Mouse (Mus musculus): ENCODE results near the gene Tef. TPM values are rescaled to one million over a fixed set of nuclear protein-coding genes. Genes with fewer than 3 reads are reported as not detected.

Tef gene
- polyA plus RNA-seq, 1 experiment from 2014 or later, result 38.6 TPM

DNA sequence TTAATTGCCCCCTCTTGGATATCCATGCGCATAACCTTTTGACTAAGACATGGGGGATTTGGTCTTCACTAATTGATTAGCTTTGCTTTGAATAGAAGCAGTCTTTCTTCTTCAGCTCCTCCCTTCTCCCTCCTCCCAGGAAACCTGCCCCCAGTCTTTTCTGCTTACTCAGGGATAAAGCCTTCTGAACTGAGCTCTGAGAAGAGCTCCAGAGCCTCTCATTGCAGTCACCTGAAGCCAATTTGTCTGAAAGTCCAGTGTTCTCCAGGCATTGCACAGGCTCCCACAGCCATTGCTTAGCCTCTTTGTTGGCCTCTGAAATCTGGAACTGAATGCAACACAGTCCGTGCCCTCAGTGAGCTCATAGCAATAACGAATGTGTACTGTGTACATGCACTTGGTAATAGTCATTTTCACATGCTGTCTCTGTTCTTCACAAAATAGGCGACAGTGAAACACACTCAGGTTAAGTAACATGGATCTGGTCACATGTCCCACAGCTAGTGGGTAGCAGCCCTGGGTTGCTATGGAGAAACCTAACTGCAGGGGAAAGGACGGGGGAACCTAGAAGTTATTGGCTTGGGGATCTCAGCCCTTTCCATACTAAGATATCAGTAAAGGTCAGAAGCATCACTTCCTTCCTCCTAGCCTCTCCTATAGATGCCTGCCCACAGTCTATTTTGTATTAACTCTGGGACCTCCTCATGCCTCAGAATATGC lies 11.9 kb downstream of the Tef start:
- no peak for ATAC-seq
- Histone ChIP-seq H3K9me3 (ENCODE audit: low read length) (no peaks in the 10 kb centered on the region), H3K4me2 (replicated peaks; ENCODE audit: low read depth, low read length) (no peak overlapping the region), H3K27ac (ENCODE audit: low read length) (no peak overlapping the region), H3K9ac (replicated peaks; ENCODE audit: low read depth) (no peak overlapping the region; the same call in 1 of the 2 replicates), H3K36me3 (ENCODE audit: insufficient read depth, low read length) (peaks cover 21% of the 10 kb centered on the region; the same call in 1 of the 2 replicates), H3K4me1 (ENCODE audit: insufficient read depth, low read depth, low read length) (peaks cover 10% of the 10 kb centered on the region), H3K27me3 (replicated peaks; ENCODE audit: insufficient read depth, low read length) (no peaks in the 10 kb centered on the region), H3K4me3 (ENCODE audit: low read depth, low read length) (no peak overlapping the region)
- no peak for DNase-seq (ENCODE audit: low spot score)
- TF ChIP-seq CTCF (IDR thresholded peaks at IDR 0.05), result no peak
- TF ChIP-seq EP300 (IDR thresholded peaks at IDR 0.05), result no peak
- WGBS, result 81% methylated on average over 5 of the region's 5 CpGs

DNA sequence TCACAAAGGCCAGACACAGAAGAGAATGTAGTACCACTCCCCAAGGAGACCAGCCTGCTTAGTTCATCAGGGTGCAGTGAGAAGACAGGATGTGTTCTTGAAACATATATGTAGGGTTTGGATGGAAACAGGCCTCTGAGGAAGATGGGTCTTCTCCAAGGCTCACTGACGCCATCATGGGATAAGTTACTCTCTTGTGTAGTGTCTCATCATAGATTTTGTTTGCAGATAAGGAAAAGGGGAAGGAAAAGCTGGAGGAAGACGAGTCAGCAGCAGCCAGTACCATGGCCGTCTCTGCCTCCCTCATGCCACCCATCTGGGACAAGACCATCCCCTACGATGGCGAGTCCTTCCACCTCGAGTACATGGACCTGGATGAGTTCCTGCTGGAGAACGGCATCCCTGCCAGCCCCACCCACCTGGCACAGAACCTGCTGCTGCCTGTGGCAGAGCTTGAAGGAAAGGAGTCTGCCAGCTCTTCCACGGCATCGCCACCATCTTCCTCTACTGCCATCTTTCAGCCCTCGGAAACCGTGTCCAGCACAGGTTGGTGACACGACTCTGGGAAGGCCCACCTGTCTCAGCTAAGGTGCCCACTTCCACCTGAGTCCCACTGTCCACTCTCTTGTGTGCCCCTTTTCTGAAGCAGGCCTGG lies 12.6 kb downstream of the Tef start:
- ATAC-seq (no peak), DNase-seq (ENCODE audit: low spot score) (no peak)
- no peak overlapping the region for H3K4me2 ChIP-seq (replicated peaks; ENCODE audit: low read depth, low read length)
- H3K9me3 ChIP-seq (ENCODE audit: low read length), result no peaks in the 10 kb centered on the region
- no peak overlapping the region for H3K4me3 ChIP-seq (ENCODE audit: low read depth, low read length)
- no peaks in the 10 kb centered on the region for H3K27me3 ChIP-seq (replicated peaks; ENCODE audit: insufficient read depth, low read length)
- 79% methylated on average over 12 of the region's 12 CpGs for WGBS
- no peak overlapping the region for H3K27ac ChIP-seq (ENCODE audit: low read length)
- peaks cover 21% of the 10 kb centered on the region; the same call in 1 of the 2 replicates for H3K36me3 ChIP-seq (ENCODE audit: insufficient read depth, low read length)
- TF ChIP-seq CTCF (IDR thresholded peaks at IDR 0.05) (no peak), EP300 (IDR thresholded peaks at IDR 0.05) (no peak)
- H3K9ac ChIP-seq (replicated peaks; ENCODE audit: low read depth), result no peak overlapping the region
- peaks cover 5% of the 10 kb centered on the region; the same call in 1 of the 2 replicates for H3K4me1 ChIP-seq (ENCODE audit: insufficient read depth, low read depth, low read length)

DNA sequence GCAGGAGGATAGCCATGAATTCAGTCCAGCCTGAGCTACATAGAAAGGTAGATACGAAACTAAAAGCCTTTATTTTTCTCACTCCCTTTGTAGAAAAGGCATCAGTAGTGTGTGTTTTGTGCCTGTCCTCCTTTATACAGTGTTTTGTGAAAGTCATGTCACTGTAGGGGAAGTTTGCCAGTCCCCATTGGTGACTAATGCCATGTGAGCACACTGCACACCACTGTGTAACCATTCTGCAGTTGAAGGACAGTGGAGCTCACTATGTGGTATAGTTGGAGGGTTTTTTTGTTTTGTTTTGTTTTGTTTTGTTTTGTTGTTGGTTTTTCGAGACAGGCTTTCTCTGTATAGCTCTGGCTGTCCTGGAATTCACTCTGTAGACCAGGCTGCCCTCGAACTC lies 16.2 kb downstream of the Tef start:
- H3K4me2 ChIP-seq (replicated peaks; ENCODE audit: low read depth, low read length), result no peak overlapping the region
- WGBS, result 85% methylated on average over 3 of the region's 3 CpGs
- H3K9ac ChIP-seq (replicated peaks; ENCODE audit: low read depth), result no peak overlapping the region
- ATAC-seq (no peak), DNase-seq (ENCODE audit: low spot score) (no peak)
- H3K27ac ChIP-seq (ENCODE audit: low read length), result no peak overlapping the region
- no peaks in the 10 kb centered on the region for H3K4me1 ChIP-seq (ENCODE audit: insufficient read depth, low read depth, low read length)
- H3K36me3 ChIP-seq (ENCODE audit: insufficient read depth, low read length), result peaks cover 24% of the 10 kb centered on the region; the same call in 1 of the 2 replicates
- no peaks in the 10 kb centered on the region for H3K9me3 ChIP-seq (ENCODE audit: low read length)
- TF ChIP-seq EP300 (IDR thresholded peaks at IDR 0.05), result no peak
- H3K4me3 ChIP-seq (ENCODE audit: low read depth, low read length), result no peak overlapping the region
- no peaks in the 10 kb centered on the region for H3K27me3 ChIP-seq (replicated peaks; ENCODE audit: insufficient read depth, low read length)

DNA sequence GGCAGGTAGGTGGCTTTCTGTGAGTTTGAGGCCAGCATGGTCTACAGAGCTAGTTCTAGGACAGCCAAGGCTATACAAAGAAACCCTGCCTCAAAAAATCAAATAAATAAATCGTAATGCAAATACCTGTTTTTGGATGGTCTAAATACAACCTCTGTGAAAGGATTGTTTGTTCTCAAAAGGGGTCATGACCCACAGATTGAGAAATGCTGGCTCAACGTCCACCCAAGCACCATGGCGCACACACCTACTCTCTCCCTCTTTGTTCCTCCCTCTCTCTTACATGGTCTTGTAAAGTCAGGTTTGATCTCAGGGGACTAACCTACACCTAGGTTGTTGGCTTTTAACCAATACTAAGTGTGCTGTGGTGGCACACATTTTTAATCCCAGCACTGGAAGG lies 20.4 kb downstream of the Tef start:
- DNase-seq (ENCODE audit: low spot score) (no peak), ATAC-seq (no peak)
- Histone ChIP-seq H3K4me1 (ENCODE audit: insufficient read depth, low read depth, low read length) (no peaks in the 10 kb centered on the region), H3K4me3 (ENCODE audit: low read depth, low read length) (no peak overlapping the region), H3K9me3 (ENCODE audit: low read length) (no peaks in the 10 kb centered on the region), H3K36me3 (ENCODE audit: insufficient read depth, low read length) (peaks cover 22% of the 10 kb centered on the region; the same call in 1 of the 2 replicates), H3K27me3 (replicated peaks; ENCODE audit: insufficient read depth, low read length) (no peaks in the 10 kb centered on the region), H3K4me2 (replicated peaks; ENCODE audit: low read depth, low read length) (no peak overlapping the region), H3K27ac (ENCODE audit: low read length) (no peak overlapping the region), H3K9ac (replicated peaks; ENCODE audit: low read depth) (no peak overlapping the region)
- WGBS, result 69% methylated on average over 3 of the region's 3 CpGs
- TF ChIP-seq EP300 (IDR thresholded peaks at IDR 0.05) (no peak), CTCF (IDR thresholded peaks at IDR 0.05) (no peak)

DNA sequence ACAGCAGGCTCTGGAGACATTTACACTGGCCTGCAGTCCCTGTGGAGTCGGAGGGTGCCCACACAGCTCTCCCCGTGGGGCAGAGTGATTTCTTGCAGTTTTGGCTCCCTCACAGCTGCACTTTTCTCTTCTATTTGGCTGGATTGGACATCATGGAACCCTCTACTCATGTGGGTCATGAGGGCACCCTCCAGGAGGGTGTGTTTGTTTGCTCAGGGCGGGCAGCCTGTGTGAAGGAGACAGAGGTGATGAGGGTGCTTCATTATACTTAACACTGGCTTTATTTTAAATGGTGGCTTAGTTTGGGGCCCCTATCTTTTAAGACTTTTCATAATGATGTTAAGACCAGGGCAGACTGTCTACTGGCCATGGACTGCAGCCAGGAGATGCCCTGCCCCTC lies 22.6 kb downstream of the Tef start:
- no peaks in the 10 kb centered on the region for H3K4me1 ChIP-seq (ENCODE audit: insufficient read depth, low read depth, low read length)
- no peaks in the 10 kb centered on the region for H3K27me3 ChIP-seq (replicated peaks; ENCODE audit: insufficient read depth, low read length)
- DNase-seq (ENCODE audit: low spot score), result no peak
- WGBS, result 48% methylated on average over 3 of the region's 3 CpGs
- no peak overlapping the region for H3K27ac ChIP-seq (ENCODE audit: low read length)
- ATAC-seq, result peak; percentile 57
- H3K4me3 ChIP-seq (ENCODE audit: low read depth, low read length), result no peak overlapping the region
- no peak overlapping the region for H3K9ac ChIP-seq (replicated peaks; ENCODE audit: low read depth)
- H3K4me2 ChIP-seq (replicated peaks; ENCODE audit: low read depth, low read length), result no peak overlapping the region
- H3K9me3 ChIP-seq (ENCODE audit: low read length), result no peaks in the 10 kb centered on the region
- TF ChIP-seq EP300 (IDR thresholded peaks at IDR 0.05) (0 out of 2 replicates have a peak, but pooled peaks have one; percentile 15), CTCF (IDR thresholded peaks at IDR 0.05) (no peak)
- H3K36me3 ChIP-seq (ENCODE audit: insufficient read depth, low read length), result peaks cover 22% of the 10 kb centered on the region; the same call in 1 of the 2 replicates

DNA sequence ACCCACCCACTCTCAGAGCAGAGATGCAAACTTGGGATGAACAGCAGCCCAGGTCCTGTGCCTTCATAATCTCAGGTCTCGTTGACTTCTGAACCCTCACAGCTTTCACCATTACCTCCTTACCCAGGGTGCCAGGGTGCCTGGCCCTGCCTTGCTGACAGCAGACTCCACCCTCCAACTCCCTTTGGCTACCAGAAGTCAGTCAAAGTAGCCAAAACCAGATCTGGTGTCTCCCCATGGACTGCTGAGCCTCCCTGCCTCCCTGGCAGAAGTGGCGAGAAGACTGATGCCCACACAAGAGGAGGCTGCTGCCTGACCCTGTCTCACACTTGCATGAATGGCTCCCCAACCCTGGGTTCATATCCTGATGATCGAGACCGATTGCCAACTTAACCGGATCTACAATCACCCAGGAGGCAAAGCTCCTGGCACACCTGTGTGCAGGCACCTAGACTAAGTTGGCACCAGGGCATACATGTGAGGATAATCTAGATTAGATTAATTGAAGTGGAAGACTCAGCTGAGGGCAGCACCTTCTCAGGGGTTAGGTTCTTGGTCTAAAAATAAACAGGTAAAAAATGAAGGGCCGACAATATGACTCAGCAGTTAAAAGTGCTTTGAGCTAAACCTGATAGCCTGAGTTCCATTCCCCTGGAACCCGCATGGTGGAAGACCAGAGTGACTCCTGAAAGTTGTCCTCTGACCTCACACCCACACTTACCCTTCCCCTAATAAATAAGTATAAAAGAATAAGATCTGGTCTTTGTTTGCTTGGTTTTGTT lies 26.4 kb downstream of the Tef start:
- ATAC-seq (no peak), DNase-seq (ENCODE audit: low spot score) (no peak)
- Histone ChIP-seq H3K9ac (replicated peaks; ENCODE audit: low read depth) (no peak overlapping the region), H3K4me2 (replicated peaks; ENCODE audit: low read depth, low read length) (no peak overlapping the region), H3K4me3 (ENCODE audit: low read depth, low read length) (no peak overlapping the region), H3K27me3 (replicated peaks; ENCODE audit: insufficient read depth, low read length) (no peaks in the 10 kb centered on the region), H3K27ac (ENCODE audit: low read length) (no peak overlapping the region), H3K4me1 (ENCODE audit: insufficient read depth, low read depth, low read length) (no peaks in the 10 kb centered on the region), H3K36me3 (ENCODE audit: insufficient read depth, low read length) (peaks cover 17% of the 10 kb centered on the region; the same call in 1 of the 2 replicates), H3K9me3 (ENCODE audit: low read length) (no peaks in the 10 kb centered on the region)
- WGBS, result 77% methylated on average over 7 of the region's 7 CpGs
- TF ChIP-seq EP300 (IDR thresholded peaks at IDR 0.05), result no peak
- TF ChIP-seq CTCF (IDR thresholded peaks at IDR 0.05), result no peak

All from lung, postnatal 0 days (tissue).